Mouse (Mus musculus): ENCODE measurements around the gene Ankrd13a. TPM values are rescaled to one million over a fixed set of nuclear protein-coding genes. Genes with fewer than 3 reads are reported as not detected.
A peak's percentile ranks its signal among the peaks of the same experiment; 100 is the strongest.

Ankrd13a gene
- polyA plus RNA-seq, 1 experiment from 2014 or later: 31.1 TPM

GRCm38 (mm10) chr5:114772456-114773203, 1.8 kb upstream of the Ankrd13a start:
- H3K4me2 ChIP-seq: peak overlapping the region; percentile 80
- peak; percentile 45 for ATAC-seq (replicated peaks)
- peak overlapping the region; percentile 96 for H3K27ac ChIP-seq
- peaks cover 38% of the 10 kb centered on the region for H3K4me1 ChIP-seq
- no peaks in the 10 kb centered on the region for H3K9me3 ChIP-seq
- WGBS: under 1% methylated on average over 34 of the region's 57 CpGs
- no peaks in the 10 kb centered on the region for H3K27me3 ChIP-seq (replicated peaks)
- peak overlapping the region; percentile 95 for H3K9ac ChIP-seq
- peak overlapping the region; percentile 99 for H3K4me3 ChIP-seq
- H3K36me3 ChIP-seq (replicated peaks): no peaks in the 10 kb centered on the region

GRCm38 (mm10) chr5:114773211-114773710, 1.2 kb upstream of the Ankrd13a start:
- H3K4me2 ChIP-seq: peak overlapping the region; percentile 80
- under 1% methylated on average over 49 of the region's 52 CpGs for WGBS
- no peaks in the 10 kb centered on the region for H3K9me3 ChIP-seq
- H3K4me1 ChIP-seq: peaks cover 44% of the 10 kb centered on the region
- no peaks in the 10 kb centered on the region for H3K27me3 ChIP-seq (replicated peaks)
- peak; percentile 77 for ATAC-seq (replicated peaks)
- H3K36me3 ChIP-seq (replicated peaks): no peaks in the 10 kb centered on the region
- peak overlapping the region; percentile 96 for H3K27ac ChIP-seq
- peak overlapping the region; percentile 95 for H3K9ac ChIP-seq
- H3K4me3 ChIP-seq: peak overlapping the region; percentile 99

- H3K27ac ChIP-seq: peak overlapping the region; percentile 96
- WGBS: under 1% methylated on average over 11 of the region's 11 CpGs
- H3K36me3 ChIP-seq (replicated peaks): no peaks in the 10 kb centered on the region
- H3K9me3 ChIP-seq: no peaks in the 10 kb centered on the region
- peaks cover 49% of the 10 kb centered on the region for H3K4me1 ChIP-seq
- H3K4me3 ChIP-seq: peak overlapping the region; percentile 99
- H3K4me2 ChIP-seq: peak overlapping the region; percentile 80
- H3K27me3 ChIP-seq (replicated peaks): no peaks in the 10 kb centered on the region
- H3K9ac ChIP-seq: peak overlapping the region; percentile 95
- peak; percentile 25; the same call in 1 of the 2 replicates for ATAC-seq (replicated peaks)
These were observed 697 bp upstream of the Ankrd13a start for GRCm38 (mm10) chr5:114773780-114774179.

- H3K4me2 ChIP-seq: peak within 1 kb of the TSS; percentile 80
- peak within 1 kb of the TSS; percentile 99 for H3K4me3 ChIP-seq
- no peaks in the 10 kb centered on the region for H3K9me3 ChIP-seq
- H3K4me1 ChIP-seq: peaks cover 49% of the 10 kb centered on the region
- no peaks in the 10 kb centered on the region for H3K36me3 ChIP-seq (replicated peaks)
- peak within 1 kb of the TSS; percentile 96 for H3K27ac ChIP-seq
- H3K9ac ChIP-seq: peak within 1 kb of the TSS; percentile 95
- WGBS: under 1% methylated on average over 48 of the region's 63 CpGs
- no peaks in the 10 kb centered on the region for H3K27me3 ChIP-seq (replicated peaks)
- no peak; the same call in none of the 2 replicates for ATAC-seq (replicated peaks)
These were observed 841 bp downstream of the Ankrd13a start, which contains the start of gene Git2 for GRCm38 (mm10) chr5:114775056-114775979. Gene Git2, minus strand, starts transcription at chr5:114775517.

GRCm38 (mm10) chr5:114776174-114776573, 1.7 kb downstream of the Ankrd13a start:
- whole genome bisulfite sequencing: 58% methylated on average over 7 of the region's 7 CpGs
- H3K36me3 ChIP-seq (replicated peaks): no peaks in the 10 kb centered on the region
- H3K9me3 ChIP-seq: no peaks in the 10 kb centered on the region
- ATAC-seq (replicated peaks): no peak
- H3K9ac ChIP-seq: peak overlapping the region; percentile 9; the same call in 1 of the 2 replicates
- H3K27me3 ChIP-seq (replicated peaks): no peaks in the 10 kb centered on the region
- H3K27ac ChIP-seq: no peak overlapping the region
- H3K4me1 ChIP-seq: peaks cover 46% of the 10 kb centered on the region
- peak overlapping the region; percentile 99 for H3K4me3 ChIP-seq
- H3K4me2 ChIP-seq: peak overlapping the region; percentile 80

- H3K4me2 ChIP-seq: no peak overlapping the region
- no peak overlapping the region for H3K27ac ChIP-seq
- H3K4me1 ChIP-seq: peaks cover 39% of the 10 kb centered on the region
- no peak overlapping the region for H3K4me3 ChIP-seq
- no peaks in the 10 kb centered on the region for H3K9me3 ChIP-seq
- no peak for ATAC-seq (replicated peaks)
- WGBS: 84% methylated on average over 7 of the region's 7 CpGs
- H3K27me3 ChIP-seq (replicated peaks): no peaks in the 10 kb centered on the region
- H3K36me3 ChIP-seq (replicated peaks): no peaks in the 10 kb centered on the region
- no peak overlapping the region for H3K9ac ChIP-seq
These were observed 5.5 kb downstream of the Ankrd13a start for GRCm38 (mm10) chr5:114779956-114780489.

- H3K9ac ChIP-seq: no peak overlapping the region
These were observed 6.4 kb downstream of the Ankrd13a start for GRCm38 (mm10) chr5:114780912-114781311.

GRCm38 (mm10) chr5:114782991-114783390, 8.5 kb downstream of the Ankrd13a start:
- Histone ChIP-seq H3K27ac (no peak overlapping the region), H3K4me2 (no peak overlapping the region), H3K9me3 (no peaks in the 10 kb centered on the region), H3K36me3 (replicated peaks) (peaks cover 3% of the 10 kb centered on the region; the same call in 1 of the 2 replicates), H3K9ac (no peak overlapping the region), H3K4me3 (no peak overlapping the region), H3K4me1 (peaks cover 19% of the 10 kb centered on the region), H3K27me3 (replicated peaks) (no peaks in the 10 kb centered on the region)
- no peak for ATAC-seq (replicated peaks)
- WGBS: 87% methylated on average over 9 of the region's 9 CpGs

More at GRCm38 (mm10) chr5:114780912-114781311, 6.4 kb downstream of the Ankrd13a start:
- no peaks in the 10 kb centered on the region for H3K27me3 ChIP-seq (replicated peaks)
- H3K9me3 ChIP-seq: no peaks in the 10 kb centered on the region
- 0 out of 2 replicates have a peak, but pooled peaks cover 2% of the 10 kb centered on the region for H3K36me3 ChIP-seq (replicated peaks)
- peaks cover 38% of the 10 kb centered on the region for H3K4me1 ChIP-seq
- no peak overlapping the region for H3K27ac ChIP-seq
- no peak overlapping the region for H3K4me3 ChIP-seq
- ATAC-seq (replicated peaks): no peak
- no peak overlapping the region for H3K4me2 ChIP-seq
- WGBS: 85% methylated on average over 7 of the region's 7 CpGs

- H3K4me3 ChIP-seq: no peak overlapping the region
- ATAC-seq (replicated peaks): 0 out of 2 replicates have a peak, but pooled peaks have one; percentile 20
- H3K4me1 ChIP-seq: peaks cover 13% of the 10 kb centered on the region
- H3K27ac ChIP-seq: no peak overlapping the region
- 81% methylated on average over 12 of the region's 12 CpGs for WGBS
- peaks cover 3% of the 10 kb centered on the region; the same call in 1 of the 2 replicates for H3K36me3 ChIP-seq (replicated peaks)
- no peak overlapping the region for H3K4me2 ChIP-seq
- H3K9ac ChIP-seq: no peak overlapping the region
- no peaks in the 10 kb centered on the region for H3K27me3 ChIP-seq (replicated peaks)
- H3K9me3 ChIP-seq: no peaks in the 10 kb centered on the region
These were observed 9.1 kb downstream of the Ankrd13a start for GRCm38 (mm10) chr5:114783405-114784163.

GRCm38 (mm10) chr5:114784622-114785165, 10.2 kb downstream of the Ankrd13a start:
- Histone ChIP-seq H3K27me3 (replicated peaks) (no peaks in the 10 kb centered on the region), H3K4me1 (peaks cover 8% of the 10 kb centered on the region; the same call in 1 of the 2 replicates), H3K36me3 (replicated peaks) (peaks cover 10% of the 10 kb centered on the region; the same call in 1 of the 2 replicates), H3K4me2 (no peak overlapping the region), H3K4me3 (no peak overlapping the region), H3K27ac (no peak overlapping the region), H3K9me3 (no peaks in the 10 kb centered on the region), H3K9ac (no peak overlapping the region)
- WGBS: 74% methylated on average over 16 of the region's 16 CpGs
- no peak for ATAC-seq (replicated peaks)

- no peaks in the 10 kb centered on the region for H3K27me3 ChIP-seq (replicated peaks)
- H3K9ac ChIP-seq: no peak overlapping the region
- no peaks in the 10 kb centered on the region for H3K9me3 ChIP-seq
- no peak overlapping the region for H3K4me3 ChIP-seq
- H3K4me2 ChIP-seq: no peak overlapping the region
- ATAC-seq (replicated peaks): no peak
- H3K36me3 ChIP-seq (replicated peaks): peaks cover 11% of the 10 kb centered on the region; the same call in 1 of the 2 replicates
- no peak overlapping the region for H3K27ac ChIP-seq
- H3K4me1 ChIP-seq: peaks cover 8% of the 10 kb centered on the region; the same call in 1 of the 2 replicates
- WGBS: 71% methylated on average over 5 of the region's 5 CpGs
These were observed 10.7 kb downstream of the Ankrd13a start for GRCm38 (mm10) chr5:114785196-114785595.
